Mouse (Mus musculus) kidney, postnatal 0 days (tissue): Measurements from ENCODE around the gene Chil1. TPM values are rescaled to one million over a fixed set of nuclear protein-coding genes. Genes with fewer than 3 reads are reported as not detected.

Experiments used
- ATAC-seq: fragments of 200-750 bp; cut with Nextera tagmentation; replicated peaks from 2 replicates; pipeline ENCODE4 v1.8.0; 2017; ENCODE audit warnings: low read depth, moderate number of reproducible peaks, moderate TSS enrichment, moderate library complexity; ENCODE audit not compliant: low FRiP score
- DNase-seq: peaks from one replicate; pipeline ENCODE4 v3.0.0-alpha.2; 2016; ENCODE audit warnings: low spot score
- H3K27ac ChIP-seq: fragments of 300-500 bp; sonication (generic); 2 replicates; pipeline ENCODE4 v1.5.1; 2014; ENCODE audit warnings: mild to moderate bottlenecking
- H3K27me3 ChIP-seq: fragments of 300-500 bp; sonication (generic); 2 replicates; pipeline ENCODE4 v1.6.1; 2014; ENCODE audit warnings: low read length, mixed read lengths; ENCODE audit not compliant: insufficient read depth
- H3K36me3 ChIP-seq: fragments of 300-500 bp; sonication (generic); 2 replicates; pipeline ENCODE4 v1.6.1; 2014; ENCODE audit warnings: low read length, mixed read lengths; ENCODE audit not compliant: insufficient read depth
- H3K4me1 ChIP-seq: fragments of 300-500 bp; sonication (generic); replicated peaks from 2 replicates; pipeline ENCODE4 v1.6.1; 2014; ENCODE audit warnings: antibody characterized with exemption, low read length, mixed read lengths; ENCODE audit not compliant: insufficient read depth
- H3K4me2 ChIP-seq: fragments of 300-500 bp; sonication (generic); 2 replicates; pipeline ENCODE4 v1.6.1; 2014; ENCODE audit warnings: mild to moderate bottlenecking, low read length, moderate library complexity, mixed read lengths
- H3K4me3 ChIP-seq: fragments of 300-500 bp; sonication (generic); replicated peaks from 2 replicates; pipeline ENCODE4 v1.5.1; 2014; ENCODE audit warnings: low read depth, low read length
- H3K9ac ChIP-seq: fragments of 300-500 bp; sonication (generic); 2 replicates; pipeline ENCODE4 v1.6.1; 2014; ENCODE audit warnings: low read depth, low read length
- H3K9me3 ChIP-seq: fragments of 300-500 bp; sonication (generic); replicated peaks from 2 replicates; pipeline ENCODE4 v1.6.1; 2016; ENCODE audit warnings: low read length, inconsistent platforms, mixed read lengths
- CTCF ChIP-seq: IDR thresholded peaks from 2 replicates; pipeline ENCODE4 v1.5.1; 2016; ENCODE audit warnings: antibody characterized with exemption, low read depth, mild to moderate bottlenecking, moderate library complexity
- WGBS: fragments of 180-500 bp; shearing (Covaris S2); extraction: QIAGEN DNeasy Blood & Tissue Kit; methylation state at CpG from one replicate; pipeline ENCODE4 v1.1.7; 2014; 5-methylcytosine and 5-hydroxymethylcytosine counted together
- polyA plus RNA-seq: library from polyadenylated mRNA; unstranded; fragments of >200 nt; fragmentation: Nextera tagmentation; extraction: Ambion mirVana; gene quantifications from 2 replicates; pipeline ENCODE4 v1.2.1, GENCODE M21; 2015

The Chil1 gene
- polyA plus RNA-seq, 1 experiment from 2014 or later, result 2.4 TPM

GRCm38 (mm10) chr1:134210179-134210755 lies 28.3 kb downstream of the Chil1 start:
- Histone ChIP-seq H3K36me3 (no peaks in the 10 kb centered on the region), H3K4me3 (no peak overlapping the region), H3K9ac (no peak overlapping the region), H3K9me3 (no peaks in the 10 kb centered on the region), H3K4me1 (peaks cover 21% of the 10 kb centered on the region), H3K27ac (peak overlapping the region; percentile 68), H3K27me3 (no peaks in the 10 kb centered on the region), H3K4me2 (no peak overlapping the region)
- DNase-seq (no peak), ATAC-seq (no peak)
- WGBS, result 81% methylated on average over 5 of the region's 6 CpGs
- TF ChIP-seq CTCF, result no peak

DNA sequence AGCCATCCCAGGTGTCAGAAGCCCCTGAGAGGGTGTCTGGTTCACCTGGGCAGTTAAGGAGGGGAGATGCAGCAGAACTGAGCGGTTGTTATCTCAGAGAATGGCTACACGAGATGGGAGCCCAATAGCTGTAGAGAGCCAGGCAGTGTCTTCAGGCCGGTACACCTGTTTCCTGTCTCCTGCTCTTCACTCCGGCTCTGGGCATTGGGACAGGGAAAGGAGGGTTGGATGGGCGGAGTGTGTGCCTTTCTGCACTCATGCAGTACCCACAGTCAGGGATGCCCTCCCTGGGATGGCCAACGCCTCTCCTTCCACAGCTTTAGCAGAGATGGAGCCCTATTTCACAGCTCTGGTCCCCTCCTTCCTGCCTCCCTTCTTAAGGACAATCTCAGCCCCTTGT lies 29.1 kb downstream of the Chil1 start:
- H3K27ac ChIP-seq, result peak overlapping the region; percentile 68
- no peak overlapping the region for H3K4me2 ChIP-seq
- TF ChIP-seq CTCF, result no peak
- ATAC-seq (no peak), DNase-seq (no peak)
- no peaks in the 10 kb centered on the region for H3K9me3 ChIP-seq
- peaks cover 21% of the 10 kb centered on the region for H3K4me1 ChIP-seq
- no peaks in the 10 kb centered on the region for H3K36me3 ChIP-seq
- no peak overlapping the region for H3K4me3 ChIP-seq
- H3K9ac ChIP-seq, result no peak overlapping the region
- H3K27me3 ChIP-seq, result no peaks in the 10 kb centered on the region
- 23% methylated on average over 6 of the region's 6 CpGs for WGBS

DNA sequence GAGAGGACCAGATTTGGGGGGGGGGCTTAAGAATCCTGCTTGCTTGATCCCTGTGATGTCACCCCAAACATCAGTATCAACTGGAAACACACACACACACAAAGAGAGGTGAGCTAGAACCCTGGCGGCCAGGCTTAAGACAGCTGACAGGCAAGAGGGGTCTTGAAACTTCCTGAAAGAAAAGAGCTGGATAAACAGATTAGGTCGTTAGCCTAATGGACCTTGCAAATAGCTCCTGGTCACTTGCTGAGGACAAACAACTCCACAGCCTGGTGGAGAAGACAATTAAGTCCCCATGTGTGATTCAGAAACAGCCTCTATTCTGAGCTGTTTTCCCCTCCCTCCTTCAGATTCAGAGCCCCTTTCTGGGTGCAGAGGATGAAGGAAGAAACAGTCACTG lies 29.7 kb downstream of the Chil1 start:
- H3K9ac ChIP-seq, result no peak overlapping the region

DNA sequence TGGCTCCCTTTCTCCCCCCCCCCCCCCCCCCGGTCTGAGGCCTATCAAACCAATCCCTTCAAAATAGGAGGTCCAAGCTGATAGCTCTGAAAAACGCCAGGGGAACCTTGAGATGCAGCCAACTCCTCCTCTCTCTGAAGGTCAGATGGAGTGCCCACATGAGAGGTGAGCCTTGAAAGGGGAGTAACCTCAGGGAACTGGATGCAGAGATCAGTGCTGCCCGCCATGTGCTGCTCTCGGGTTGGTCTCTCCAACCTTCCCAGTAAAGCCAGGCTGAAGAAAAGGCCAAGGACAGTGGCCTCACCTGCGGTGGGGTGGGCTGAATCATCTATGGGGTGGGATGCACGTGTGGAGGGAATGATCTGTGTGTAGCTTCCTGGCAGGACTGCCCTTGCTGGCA lies 30.4 kb downstream of the Chil1 start:
- Histone ChIP-seq H3K27ac (peak overlapping the region; percentile 68; the same call in 1 of the 2 replicates), H3K4me1 (peaks cover 21% of the 10 kb centered on the region), H3K9me3 (no peaks in the 10 kb centered on the region), H3K4me2 (no peak overlapping the region), H3K4me3 (no peak overlapping the region), H3K27me3 (no peaks in the 10 kb centered on the region), H3K9ac (no peak overlapping the region), H3K36me3 (no peaks in the 10 kb centered on the region)
- WGBS, result 70% methylated on average over 6 of the region's 6 CpGs
- DNase-seq, result no peak
- no peak for ATAC-seq
- no peak for TF ChIP-seq CTCF

More for the DNA sequence above, 29.7 kb downstream of the Chil1 start:
- Histone ChIP-seq H3K36me3 (no peaks in the 10 kb centered on the region), H3K27me3 (no peaks in the 10 kb centered on the region), H3K4me2 (no peak overlapping the region), H3K4me3 (no peak overlapping the region), H3K4me1 (peaks cover 21% of the 10 kb centered on the region), H3K9me3 (no peaks in the 10 kb centered on the region), H3K27ac (peak overlapping the region; percentile 68)
- ATAC-seq (peak; percentile 44), DNase-seq (peak; percentile 79)
- 6% methylated on average over 2 of the region's 2 CpGs for WGBS
- TF ChIP-seq CTCF, result no peak

GRCm38 (mm10) chr1:134213405-134213804 lies 31.4 kb downstream of the Chil1 start:
- H3K9ac ChIP-seq, result no peak overlapping the region
- no peak for ATAC-seq
- peaks cover 21% of the 10 kb centered on the region for H3K4me1 ChIP-seq
- no peak for TF ChIP-seq CTCF
- H3K27ac ChIP-seq, result no peak overlapping the region
- DNase-seq, result no peak
- no peak overlapping the region for H3K4me3 ChIP-seq
- no peaks in the 10 kb centered on the region for H3K27me3 ChIP-seq
- no peaks in the 10 kb centered on the region for H3K9me3 ChIP-seq
- H3K36me3 ChIP-seq, result no peaks in the 10 kb centered on the region
- WGBS, result 59% methylated on average over 7 of the region's 7 CpGs
- H3K4me2 ChIP-seq, result no peak overlapping the region

GRCm38 (mm10) chr1:134215059-134215458 lies 33.1 kb downstream of the Chil1 start:
- H3K27me3 ChIP-seq, result no peaks in the 10 kb centered on the region
- DNase-seq, result no peak
- H3K27ac ChIP-seq, result no peak overlapping the region
- H3K4me2 ChIP-seq, result no peak overlapping the region
- 40% methylated on average over 7 of the region's 7 CpGs for WGBS
- H3K9ac ChIP-seq, result no peak overlapping the region
- no peaks in the 10 kb centered on the region for H3K36me3 ChIP-seq
- H3K4me3 ChIP-seq, result no peak overlapping the region
- ATAC-seq, result no peak
- TF ChIP-seq CTCF, result no peak
- H3K4me1 ChIP-seq, result peaks cover 21% of the 10 kb centered on the region
- H3K9me3 ChIP-seq, result no peaks in the 10 kb centered on the region
